Mouse (Mus musculus) heart, embryonic 12.5 days (tissue): ENCODE data around the gene Thnsl1. TPM values are rescaled to one million over a fixed set of nuclear protein-coding genes. Genes with fewer than 3 reads are reported as not detected.

Experiments
- ATAC-seq: fragments of 200-750 bp; cut with Nextera tagmentation; 2 replicates; pipeline ENCODE4 v1.8.0; 2017; ENCODE audit warnings: moderate TSS enrichment, moderate library complexity; ENCODE audit not compliant: insufficient number of reproducible peaks, low FRiP score
- H3K27ac ChIP-seq: fragments of 300-500 bp; sonication (generic); 2 replicates; pipeline ENCODE4 v1.5.1; 2016; ENCODE audit warnings: mild to moderate bottlenecking, moderate library complexity; ENCODE audit not compliant: poor library complexity, severe bottlenecking
- H3K27me3 ChIP-seq: fragments of 300-500 bp; sonication (generic); replicated peaks from 2 replicates; pipeline ENCODE4 v1.6.1; 2016; ENCODE audit warnings: mild to moderate bottlenecking, moderate library complexity
- H3K36me3 ChIP-seq: fragments of 300-500 bp; sonication (generic); 2 replicates; pipeline ENCODE4 v1.6.1; 2016; ENCODE audit warnings: mild to moderate bottlenecking, moderate library complexity
- H3K4me1 ChIP-seq: fragments of 300-500 bp; sonication (generic); replicated peaks from 2 replicates; pipeline ENCODE4 v1.6.1; 2016; ENCODE audit warnings: mild to moderate bottlenecking
- H3K4me2 ChIP-seq: fragments of 300-500 bp; sonication (generic); 2 replicates; pipeline ENCODE4 v1.6.1; 2016; ENCODE audit warnings: mild to moderate bottlenecking, moderate library complexity
- H3K4me3 ChIP-seq: fragments of 300-500 bp; sonication (generic); 2 replicates; pipeline ENCODE4 v1.5.1; 2016; ENCODE audit warnings: mild to moderate bottlenecking
- H3K9ac ChIP-seq: fragments of 300-500 bp; sonication (generic); 2 replicates; pipeline ENCODE4 v1.6.1; 2016; ENCODE audit warnings: mild to moderate bottlenecking, moderate library complexity
- H3K9me3 ChIP-seq: fragments of 300-500 bp; sonication (generic); replicated peaks from 2 replicates; pipeline ENCODE4 v1.6.1; 2016; ENCODE audit warnings: mild to moderate bottlenecking, moderate library complexity
- WGBS: fragments of 180-500 bp; shearing (Covaris S2); methylation state at CpG from one replicate; pipeline ENCODE4 v1.1.7; 2016; 5-methylcytosine and 5-hydroxymethylcytosine counted together
- polyA plus RNA-seq: library from polyadenylated mRNA; unstranded; fragments of >200 nt; fragmentation: Nextera tagmentation; extraction: Ambion mirVana; gene quantifications from 2 replicates; pipeline ENCODE4 v1.2.1, GENCODE M21; 2016

Gene Thnsl1
- polyA plus RNA-seq = 8.7 and 8.8 TPM in 2 replicates

- WGBS = 3% methylated on average over 43 of the region's 43 CpGs
- ATAC-seq = peak; percentile 99
- H3K27ac ChIP-seq = peak within 1 kb of the TSS; percentile 61
- H3K4me2 ChIP-seq = peak within 1 kb of the TSS; percentile 87
- H3K9ac ChIP-seq = peak within 1 kb of the TSS; percentile 84
- no peaks in the 10 kb centered on the region for H3K27me3 ChIP-seq
- H3K4me1 ChIP-seq = peaks cover 9% of the 10 kb centered on the region
- peak within 1 kb of the TSS; percentile 82 for H3K4me3 ChIP-seq
- no peaks in the 10 kb centered on the region for H3K36me3 ChIP-seq
- H3K9me3 ChIP-seq = no peaks in the 10 kb centered on the region
These were observed at the start of gene Thnsl1, which contains the start of gene Enkur for GRCm38 (mm10) chr2:21204912-21205830. Thnsl1 (plus strand) TSS chr2:21205724. Enkur (minus strand) TSS chr2:21205365.

- no peak overlapping the region for H3K4me3 ChIP-seq
- H3K4me1 ChIP-seq = no peaks in the 10 kb centered on the region
- 76% methylated on average over 8 of the region's 8 CpGs for WGBS
- no peaks in the 10 kb centered on the region for H3K9me3 ChIP-seq
- H3K4me2 ChIP-seq = no peak overlapping the region
- no peaks in the 10 kb centered on the region for H3K36me3 ChIP-seq
- no peak for ATAC-seq
- no peak overlapping the region for H3K9ac ChIP-seq
- H3K27me3 ChIP-seq = no peaks in the 10 kb centered on the region
- H3K27ac ChIP-seq = no peak overlapping the region
These were observed 41.2 kb upstream of the Thnsl1 start for GRCm38 (mm10) chr2:21164296-21164695.

- 0 out of 2 replicates have a peak, but pooled peaks cover 7% of the 10 kb centered on the region for H3K9me3 ChIP-seq
- no peaks in the 10 kb centered on the region for H3K36me3 ChIP-seq
- H3K4me1 ChIP-seq = no peaks in the 10 kb centered on the region
- no peaks in the 10 kb centered on the region for H3K27me3 ChIP-seq
- no peak overlapping the region for H3K4me3 ChIP-seq
- H3K27ac ChIP-seq = no peak overlapping the region
- no peak overlapping the region for H3K9ac ChIP-seq
- no peak overlapping the region for H3K4me2 ChIP-seq
- ATAC-seq = no peak
- 76% methylated on average over 1 of the region's 1 CpGs for WGBS
These were observed 37.6 kb upstream of the Thnsl1 start for GRCm38 (mm10) chr2:21167916-21168315.

- WGBS = 64% methylated on average over 3 of the region's 3 CpGs
- no peak for ATAC-seq
- Histone ChIP-seq H3K4me3 (no peak overlapping the region), H3K4me2 (no peak overlapping the region), H3K9me3 (0 out of 2 replicates have a peak, but pooled peaks cover 7% of the 10 kb centered on the region), H3K27me3 (no peaks in the 10 kb centered on the region), H3K27ac (no peak overlapping the region), H3K4me1 (no peaks in the 10 kb centered on the region), H3K9ac (no peak overlapping the region), H3K36me3 (no peaks in the 10 kb centered on the region)
These were observed 32.7 kb upstream of the Thnsl1 start for GRCm38 (mm10) chr2:21172797-21173196.

- WGBS = 88% methylated on average over 5 of the region's 5 CpGs
These were observed 26.4 kb upstream of the Thnsl1 start for GRCm38 (mm10) chr2:21179136-21179535.

GRCm38 (mm10) chr2:21182811-21183210 is 22.7 kb upstream of the Thnsl1 start:
- WGBS = 62% methylated on average over 1 of the region's 1 CpGs
- H3K9me3 ChIP-seq = no peaks in the 10 kb centered on the region
- ATAC-seq = no peak

More at GRCm38 (mm10) chr2:21179136-21179535, 26.4 kb upstream of the Thnsl1 start:
- no peak overlapping the region for H3K4me2 ChIP-seq
- H3K9me3 ChIP-seq = no peaks in the 10 kb centered on the region
- ATAC-seq = no peak
- H3K4me3 ChIP-seq = no peak overlapping the region
- no peaks in the 10 kb centered on the region for H3K36me3 ChIP-seq
- H3K27me3 ChIP-seq = no peaks in the 10 kb centered on the region
- no peak overlapping the region for H3K27ac ChIP-seq
- H3K9ac ChIP-seq = no peak overlapping the region
- no peaks in the 10 kb centered on the region for H3K4me1 ChIP-seq

GRCm38 (mm10) chr2:21187576-21187975 is 17.9 kb upstream of the Thnsl1 start:
- H3K36me3 ChIP-seq = no peaks in the 10 kb centered on the region
- no peak overlapping the region for H3K9ac ChIP-seq
- WGBS = 55% methylated on average over 7 of the region's 7 CpGs
- no peak overlapping the region for H3K4me3 ChIP-seq
- no peak overlapping the region for H3K27ac ChIP-seq
- H3K27me3 ChIP-seq = no peaks in the 10 kb centered on the region
- no peaks in the 10 kb centered on the region for H3K9me3 ChIP-seq
- no peak for ATAC-seq
- no peaks in the 10 kb centered on the region for H3K4me1 ChIP-seq
- no peak overlapping the region for H3K4me2 ChIP-seq

More at GRCm38 (mm10) chr2:21182811-21183210, 22.7 kb upstream of the Thnsl1 start:
- Histone ChIP-seq H3K4me1 (no peaks in the 10 kb centered on the region), H3K4me3 (no peak overlapping the region), H3K9ac (no peak overlapping the region), H3K27ac (no peak overlapping the region), H3K36me3 (no peaks in the 10 kb centered on the region), H3K27me3 (no peaks in the 10 kb centered on the region), H3K4me2 (no peak overlapping the region)

GRCm38 (mm10) chr2:21188610-21189009 is 16.9 kb upstream of the Thnsl1 start:
- Histone ChIP-seq H3K9me3 (no peaks in the 10 kb centered on the region), H3K27ac (no peak overlapping the region), H3K4me2 (no peak overlapping the region), H3K4me1 (no peaks in the 10 kb centered on the region), H3K36me3 (no peaks in the 10 kb centered on the region), H3K9ac (no peak overlapping the region), H3K27me3 (no peaks in the 10 kb centered on the region), H3K4me3 (no peak overlapping the region)
- no peak for ATAC-seq
- WGBS = 80% methylated on average over 4 of the region's 4 CpGs

- no peaks in the 10 kb centered on the region for H3K9me3 ChIP-seq
- WGBS = 47% methylated on average over 1 of the region's 1 CpGs
- ATAC-seq = no peak
- H3K27ac ChIP-seq = no peak overlapping the region
- H3K9ac ChIP-seq = no peak overlapping the region
- H3K27me3 ChIP-seq = no peaks in the 10 kb centered on the region
- no peaks in the 10 kb centered on the region for H3K4me1 ChIP-seq
- no peak overlapping the region for H3K4me2 ChIP-seq
- no peak overlapping the region for H3K4me3 ChIP-seq
- no peaks in the 10 kb centered on the region for H3K36me3 ChIP-seq
These were observed 14.3 kb upstream of the Thnsl1 start for GRCm38 (mm10) chr2:21191232-21191631.

- no peak for ATAC-seq
- Histone ChIP-seq H3K9ac (no peak overlapping the region), H3K36me3 (no peaks in the 10 kb centered on the region), H3K4me2 (no peak overlapping the region), H3K9me3 (no peaks in the 10 kb centered on the region), H3K4me3 (no peak overlapping the region), H3K27me3 (no peaks in the 10 kb centered on the region), H3K27ac (no peak overlapping the region), H3K4me1 (no peaks in the 10 kb centered on the region)
- 88% methylated on average over 5 of the region's 5 CpGs for WGBS
These were observed 10.3 kb upstream of the Thnsl1 start for GRCm38 (mm10) chr2:21195233-21195632.

- Histone ChIP-seq H3K9ac (no peak overlapping the region), H3K4me2 (no peak overlapping the region), H3K4me3 (no peak overlapping the region), H3K27me3 (no peaks in the 10 kb centered on the region), H3K36me3 (no peaks in the 10 kb centered on the region), H3K27ac (no peak overlapping the region), H3K4me1 (0 out of 2 replicates have a peak, but pooled peaks cover 2% of the 10 kb centered on the region), H3K9me3 (no peaks in the 10 kb centered on the region)
- 44% methylated on average over 3 of the region's 3 CpGs for WGBS
- ATAC-seq = no peak
These were observed 6.5 kb upstream of the Thnsl1 start for GRCm38 (mm10) chr2:21199051-21199450.
